Mouse (Mus musculus) MEL (cell line): ENCODE measurements around the gene Cic. TPM values are rescaled to one million over a fixed set of nuclear protein-coding genes. Genes with fewer than 3 reads are reported as not detected.

Source experiments
- DNase-seq: peaks from one replicate; pipeline ENCODE4 v3.0.0; 2011; ENCODE audit warnings: low read depth, low spot score
- H3K27ac ChIP-seq: 2 replicates; pipeline ENCODE4 v1.5.1; 2012; ENCODE audit warnings: low read depth, mild to moderate bottlenecking, control low read depth, low read length, moderate library complexity; ENCODE audit not compliant: control insufficient read depth
- H3K27me3 ChIP-seq, 2 experiments: fragments of 150-350 bp in 1 of 2; sonication (generic) in 1 of 2; 2 replicates each; pipeline ENCODE4 v1.6.1; 2012; ENCODE audit warnings: low read length in 2 of 2, mild to moderate bottlenecking in 2 of 2, improper control_type of control experiment in 1 of 2, moderate library complexity in 1 of 2; ENCODE audit not compliant: insufficient read depth in 2 of 2, control insufficient read depth in 1 of 2
- H3K36me3 ChIP-seq, 2 experiments: 2 replicates each; pipeline ENCODE4 v1.6.1; 2012 to 2014; ENCODE audit warnings: low read length in 2 of 2, improper control_type of control experiment in 1 of 2, inconsistent platforms in 1 of 2, mild to moderate bottlenecking in 1 of 2; ENCODE audit not compliant: insufficient read depth in 2 of 2, control insufficient read depth in 1 of 2
- H3K4me1 ChIP-seq, 2 experiments: fragments of 150-350 bp in 1 of 2; sonication (generic) in 1 of 2; 2 replicates each; pipeline ENCODE4 v1.6.1; 2012; ENCODE audit warnings: low read length in 2 of 2, improper control_type of control experiment in 1 of 2, mild to moderate bottlenecking in 1 of 2; ENCODE audit not compliant: insufficient read depth in 2 of 2, control insufficient read depth in 1 of 2
- H3K4me3 ChIP-seq, 2 experiments: fragments of 150-350 bp in 1 of 2; sonication (generic) in 1 of 2; 2 replicates each; pipeline ENCODE4 v1.5.1; 2012; ENCODE audit warnings: low read depth in 2 of 2, low read length in 2 of 2, mild to moderate bottlenecking in 2 of 2, moderate library complexity in 2 of 2, control low read depth in 1 of 2, improper control_type of control experiment in 1 of 2; ENCODE audit not compliant: control insufficient read depth in 1 of 2, insufficient read depth in 1 of 2
- H3K79me2 ChIP-seq: 2 replicates; pipeline ENCODE4 v1.6.1; 2012; ENCODE audit warnings: mild to moderate bottlenecking, low read length, moderate library complexity; ENCODE audit not compliant: control insufficient read depth, poor library complexity, insufficient read depth
- H3K9ac ChIP-seq: 2 replicates; pipeline ENCODE4 v1.6.1; 2012; ENCODE audit warnings: low read depth, mild to moderate bottlenecking, control low read depth, low read length, moderate library complexity; ENCODE audit not compliant: control insufficient read depth, poor library complexity, severe bottlenecking
- H3K9me3 ChIP-seq: fragments of 150-350 bp; sonication (generic); replicated peaks from 2 replicates; pipeline ENCODE4 v1.6.1; 2012; ENCODE audit warnings: mild to moderate bottlenecking, low read length, improper control_type of control experiment, moderate library complexity; ENCODE audit not compliant: insufficient read depth
- BHLHE40 ChIP-seq: IDR thresholded peaks from 2 replicates; pipeline ENCODE4 v1.6.1; 2012; ENCODE audit warnings: low read depth, mild to moderate bottlenecking, inconsistent platforms, low read length, improper control_type of control experiment, borderline replicate concordance
- CHD2 ChIP-seq: IDR thresholded peaks from 2 replicates; pipeline ENCODE4 v1.6.1; 2011; ENCODE audit warnings: low read length, improper control_type of control experiment
- E2F4 ChIP-seq: IDR thresholded peaks from 2 replicates; pipeline ENCODE4 v1.6.1; 2011; ENCODE audit warnings: low read depth, low read length, improper control_type of control experiment, borderline replicate concordance
- ELF1 ChIP-seq: IDR thresholded peaks from 2 replicates; pipeline ENCODE4 v1.6.1; 2014; ENCODE audit warnings: low read depth, mild to moderate bottlenecking, inconsistent platforms, low read length, improper control_type of control experiment, moderate library complexity
- EP300 ChIP-seq, 2 experiments: IDR thresholded peaks; 2 replicates each; pipeline ENCODE4 v1.6.1; 2011; ENCODE audit warnings: improper control_type of control experiment in 2 of 2, low read length in 2 of 2, low read depth in 1 of 2, mild to moderate bottlenecking in 1 of 2
- ETS1 ChIP-seq: IDR thresholded peaks from 2 replicates; pipeline ENCODE4 v1.6.1; 2012; ENCODE audit warnings: low read depth, mild to moderate bottlenecking, inconsistent platforms, low read length, improper control_type of control experiment, moderate library complexity
- GATA1 ChIP-seq: IDR thresholded peaks from 2 replicates; pipeline ENCODE4 v1.6.1; 2011; ENCODE audit warnings: low read depth, low read length, improper control_type of control experiment
- HCFC1 ChIP-seq: IDR thresholded peaks from 2 replicates; pipeline ENCODE4 v1.6.1; 2012; ENCODE audit warnings: low read depth, mild to moderate bottlenecking, inconsistent platforms, low read length, improper control_type of control experiment, moderate library complexity
- JUND ChIP-seq: IDR thresholded peaks from 2 replicates; pipeline ENCODE4 v1.6.1; 2011; ENCODE audit warnings: low read depth, mild to moderate bottlenecking, improper control_type of control experiment, low read length
- KAT2A ChIP-seq: conservative IDR thresholded peaks from 2 replicates; pipeline ENCODE4 v1.6.1; 2012; ENCODE audit warnings: low read depth, low read length, improper control_type of control experiment, inconsistent platforms
- MAFK ChIP-seq: IDR thresholded peaks from 2 replicates; pipeline ENCODE4 v1.6.1; 2011; ENCODE audit warnings: low read depth, mild to moderate bottlenecking, low read length, improper control_type of control experiment, borderline replicate concordance
- MAZ ChIP-seq: IDR thresholded peaks from 2 replicates; pipeline ENCODE4 v1.6.1; 2012; ENCODE audit warnings: low read depth, mild to moderate bottlenecking, inconsistent platforms, low read length, improper control_type of control experiment
- MYC ChIP-seq: IDR thresholded peaks from 2 replicates; pipeline ENCODE4 v1.6.1; 2011; ENCODE audit warnings: low read depth, mild to moderate bottlenecking, low read length, improper control_type of control experiment, moderate library complexity
- NELFE ChIP-seq: IDR thresholded peaks from 2 replicates; pipeline ENCODE4 v1.6.1; 2011; ENCODE audit warnings: low read depth, low read length, improper control_type of control experiment
- POLR2A ChIP-seq, 2 experiments: IDR thresholded peaks; 2 replicates each; pipeline ENCODE4 v1.6.1; 2011 to 2012; ENCODE audit warnings: low read length in 2 of 2, mild to moderate bottlenecking in 2 of 2, control low read depth in 1 of 2, improper control_type of control experiment in 1 of 2, low read depth in 1 of 2, moderate library complexity in 1 of 2; ENCODE audit not compliant: control insufficient read depth in 1 of 2, insufficient read depth in 1 of 2, poor library complexity in 1 of 2
- POLR2AphosphoS2 ChIP-seq: IDR thresholded peaks from 2 replicates; pipeline ENCODE4 v1.6.1; 2011; ENCODE audit warnings: low read length, improper control_type of control experiment
- RAD21 ChIP-seq: IDR thresholded peaks from 2 replicates; pipeline ENCODE4 v1.6.1; 2011; ENCODE audit warnings: mild to moderate bottlenecking, low read depth, low read length, improper control_type of control experiment
- SIN3A ChIP-seq: IDR thresholded peaks from 2 replicates; pipeline ENCODE4 v1.6.1; 2012; ENCODE audit warnings: low read length, improper control_type of control experiment, inconsistent platforms
- TAL1 ChIP-seq: IDR thresholded peaks from 2 replicates; pipeline ENCODE4 v1.6.1; 2012; ENCODE audit warnings: mild to moderate bottlenecking, inconsistent platforms, low read length, moderate library complexity, mixed read lengths
- TCF12 ChIP-seq: IDR thresholded peaks from 2 replicates; pipeline ENCODE4 v1.6.1; 2014; ENCODE audit warnings: low read depth, mild to moderate bottlenecking, inconsistent platforms, low read length, improper control_type of control experiment, moderate library complexity
- UBTF ChIP-seq: IDR thresholded peaks from 2 replicates; pipeline ENCODE4 v1.6.1; 2012; ENCODE audit warnings: low read depth, mild to moderate bottlenecking, inconsistent platforms, low read length, improper control_type of control experiment, moderate library complexity, borderline replicate concordance; ENCODE audit not compliant: insufficient read depth
- USF1 ChIP-seq: IDR thresholded peaks from 2 replicates; pipeline ENCODE4 v1.6.1; 2014; ENCODE audit warnings: low read depth, mild to moderate bottlenecking, inconsistent platforms, low read length, improper control_type of control experiment, moderate library complexity
- ZKSCAN1 ChIP-seq: IDR thresholded peaks from 2 replicates; pipeline ENCODE4 v1.6.1; 2012; ENCODE audit warnings: low read depth, mild to moderate bottlenecking, inconsistent platforms, low read length, improper control_type of control experiment, moderate library complexity
- polyA plus RNA-seq, 2 experiments: library from polyadenylated mRNA; stranded (reverse) in 1 of 2; unstranded in 1 of 2; fragments of >175 nt in 1 of 2; fragments of >200 nt in 1 of 2; gene quantifications; 2 replicates each; pipeline versions ENCODE4 v1.2.1 to v1.2.4; 2012; ENCODE audit warnings: low replicate concordance in 2 of 2, low read depth in 1 of 2; ENCODE audit not compliant: insufficient read length in 2 of 2, insufficient read depth in 1 of 2, missing spikeins in 1 of 2
- total RNA-seq: library from RNA; depleted of rRNA; stranded (reverse); fragments of 300-350 nt; gene quantifications from 2 replicates; pipeline ENCODE4 v1.2.3, GENCODE M21; 2012

Cic gene
- total and polyA plus RNA-seq, 3 experiments: 56.6 to 157 (median 157) TPM

DNA sequence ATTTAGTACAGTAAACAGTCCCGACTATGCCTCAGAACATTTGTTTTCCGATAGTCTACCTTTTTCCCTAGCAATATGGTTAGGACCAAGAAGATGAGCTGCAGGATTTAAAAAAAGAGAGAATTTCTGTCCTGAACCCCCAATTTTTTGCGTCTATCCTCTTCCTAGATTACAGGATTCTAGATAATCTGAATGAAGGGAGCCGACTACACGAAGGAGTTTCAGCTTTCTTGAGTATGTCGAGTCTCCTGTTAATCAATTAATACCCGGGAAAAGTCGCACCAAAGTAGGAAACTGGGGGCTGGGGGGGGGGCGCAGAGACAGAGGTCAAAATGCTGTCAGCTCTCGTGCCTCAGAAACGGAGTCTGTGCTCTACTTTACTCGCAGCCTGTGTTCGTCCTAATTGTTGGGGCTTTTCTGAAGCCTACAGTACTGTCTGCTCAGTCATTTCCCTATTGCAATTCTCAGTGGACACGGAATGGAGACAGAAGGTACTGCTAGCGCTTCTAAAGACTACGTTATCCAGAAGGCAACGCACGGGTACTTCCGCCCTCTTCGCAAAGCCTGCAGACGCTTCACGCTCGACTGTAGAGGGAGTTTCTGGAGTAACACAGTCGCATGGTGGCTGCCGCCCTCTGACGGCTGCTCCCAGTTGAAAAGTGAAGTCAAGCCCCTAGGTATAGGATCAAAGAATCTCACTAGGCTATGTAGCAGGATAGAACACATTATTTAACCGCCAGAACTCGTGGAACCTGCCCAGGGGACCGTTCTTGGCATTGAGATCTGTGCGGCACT lies 28.5 kb upstream of the Cic start (continued):
- TF ChIP-seq TCF12 (peak; percentile 58), EP300 (IDR thresholded peaks at IDR 0.05; ENCODE audit: low read depth in 1 of 2, low read length in 2 of 2) (no peak), ZKSCAN1 (no peak), E2F4 (no peak), GATA1 (no peak), NELFE (peak; percentile 50), HCFC1 (peak; percentile 97), MYC (peak; percentile 77), MAFK (no peak), CHD2 (no peak), MAZ (no peak; the same call in 1 of the 2 replicates), POLR2A (IDR thresholded peaks at IDR 0.05; ENCODE audit: control insufficient read depth in 1 of 2, insufficient read depth in 1 of 2, low read depth in 1 of 2, low read length in 2 of 2, poor library complexity in 1 of 2) (peak; percentile 48 to 88; a peak in 3 of 4 replicates), POLR2AphosphoS2 (no peak), USF1 (no peak), ETS1 (peak; percentile 44; the same call in 1 of the 2 replicates), KAT2A (peak; percentile 88), RAD21 (peak; percentile 56), SIN3A (peak; percentile 86), TAL1 (no peak), ELF1 (peak; percentile 96), UBTF (no peak), BHLHE40 (no peak)

DNA sequence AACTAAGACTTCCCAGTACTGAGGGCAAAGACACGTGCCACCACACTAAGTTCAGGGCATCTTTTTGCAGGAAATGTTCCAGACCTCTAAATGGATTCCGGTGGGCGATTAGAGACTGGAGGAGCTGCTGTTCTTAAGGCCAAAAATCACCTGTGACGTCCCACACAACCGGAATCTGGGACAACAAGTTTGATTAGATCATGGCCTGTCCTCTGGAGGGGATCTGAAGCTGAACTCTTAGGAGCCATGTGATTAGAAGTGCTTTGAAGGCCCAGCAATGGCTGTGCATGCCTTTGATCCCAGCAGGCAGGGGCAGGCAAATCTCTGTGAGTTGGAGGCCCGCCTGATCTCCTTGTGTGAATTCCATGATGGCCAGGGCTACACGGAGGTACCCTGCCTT lies 26.9 kb upstream of the Cic start:
- Histone ChIP-seq H3K4me3 (no peak overlapping the region), H3K79me2 (peaks cover 20% of the 10 kb centered on the region), H3K4me1 (peaks cover 3 to 9% of the 10 kb centered on the region in 2 experiments; a peak in 2 of 4 replicates), H3K9ac (no peak overlapping the region), H3K36me3 (peaks cover 0 to 16% of the 10 kb centered on the region in 2 experiments; a peak in 3 of 4 replicates)
- DNase-seq: no peak
- no peak for TF ChIP-seq JUND
- TF ChIP-seq, all 39 proteins: peak for 0
- Histone ChIP-seq H3K27ac (no peak overlapping the region), H3K27me3 (no peaks in the 10 kb centered on the region), H3K9me3 (no peaks in the 10 kb centered on the region)
